Mouse (Mus musculus) neural tube, embryonic 11.5 days (tissue): ENCODE data around the gene D5Ertd579e. TPM values are rescaled to one million over a fixed set of nuclear protein-coding genes. Genes with fewer than 3 reads are reported as not detected.

Experiments
- ATAC-seq: fragments of 200-750 bp; cut with Nextera tagmentation; 2 replicates; pipeline ENCODE4 v1.8.0; 2017; ENCODE audit warnings: moderate number of reproducible peaks, mild to moderate bottlenecking, moderate TSS enrichment, moderate library complexity; ENCODE audit not compliant: insufficient read depth, low FRiP score, low TSS enrichment
- DNase-seq: peaks from one replicate; pipeline ENCODE4 v3.0.0-alpha.2; 2015; ENCODE audit warnings: low spot score
- H3K27ac ChIP-seq: fragments of 300-500 bp; sonication (generic); 2 replicates; pipeline ENCODE4 v1.5.1; 2014; ENCODE audit warnings: low read depth, mild to moderate bottlenecking, low read length
- H3K27me3 ChIP-seq: fragments of 300-500 bp; sonication (generic); 2 replicates; pipeline ENCODE4 v1.6.1; 2014; ENCODE audit warnings: mild to moderate bottlenecking, low read length, mixed read lengths; ENCODE audit not compliant: control insufficient read depth, insufficient read depth
- H3K36me3 ChIP-seq: fragments of 300-500 bp; sonication (generic); 2 replicates; pipeline ENCODE4 v1.6.1; 2014; ENCODE audit warnings: mild to moderate bottlenecking, low read length, moderate library complexity, mixed read lengths; ENCODE audit not compliant: control insufficient read depth, insufficient read depth
- H3K4me1 ChIP-seq: fragments of 300-500 bp; sonication (generic); 2 replicates; pipeline ENCODE4 v1.6.1; 2014; ENCODE audit warnings: low read length, mixed read lengths; ENCODE audit not compliant: control insufficient read depth, insufficient read depth
- H3K4me2 ChIP-seq: fragments of 300-500 bp; sonication (generic); 2 replicates; pipeline ENCODE4 v1.6.1; 2014; ENCODE audit warnings: low read depth, mild to moderate bottlenecking, moderate library complexity
- H3K4me3 ChIP-seq: fragments of 300-500 bp; sonication (generic); 2 replicates; pipeline ENCODE4 v1.5.1; 2014; ENCODE audit warnings: low read depth, low read length
- H3K9ac ChIP-seq: fragments of 300-500 bp; sonication (generic); 2 replicates; pipeline ENCODE4 v1.6.1; 2014; ENCODE audit warnings: mild to moderate bottlenecking, low read length
- H3K9me3 ChIP-seq: fragments of 300-500 bp; sonication (generic); 2 replicates; pipeline ENCODE4 v1.6.1; 2016; ENCODE audit warnings: low read length; ENCODE audit not compliant: control insufficient read depth
- WGBS: fragments of 180-500 bp; shearing (Covaris S2); extraction: QIAGEN DNeasy Blood & Tissue Kit; methylation state at CpG from one replicate; pipeline ENCODE4 v1.1.7; 2014; 5-methylcytosine and 5-hydroxymethylcytosine counted together
- polyA plus RNA-seq: library from polyadenylated mRNA; unstranded; fragments of >200 nt; fragmentation: Nextera tagmentation; extraction: Ambion mirVana; gene quantifications from 2 replicates; pipeline ENCODE4 v1.2.1, GENCODE M21; 2014

D5Ertd579e gene
- polyA plus RNA-seq, 1 experiment from 2014 or later, result 36.4 TPM

DNA sequence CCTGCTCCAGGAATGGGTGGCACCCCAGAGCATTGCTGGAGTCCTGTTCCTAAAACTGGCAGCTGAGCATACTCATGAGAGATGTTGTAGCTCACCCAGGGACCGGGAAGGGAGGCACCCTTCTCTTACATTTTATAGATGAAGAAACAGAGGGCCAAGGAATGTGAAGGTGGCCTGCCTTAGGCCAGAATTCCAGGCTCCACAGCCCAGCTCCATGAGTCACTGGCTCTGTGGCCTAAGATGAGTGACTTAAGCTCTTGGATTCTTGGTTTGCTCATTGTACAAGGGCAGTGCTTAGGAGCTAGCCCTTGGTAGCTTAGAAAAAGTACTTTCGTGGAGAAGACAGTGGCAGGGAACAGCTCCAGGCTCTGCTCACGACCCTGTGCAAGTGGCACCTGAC lies 19.0 kb upstream of the D5Ertd579e start:
- Histone ChIP-seq H3K4me1 (peaks cover 11% of the 10 kb centered on the region; the same call in 1 of the 2 replicates), H3K4me3 (no peak overlapping the region), H3K4me2 (no peak overlapping the region), H3K27ac (no peak overlapping the region), H3K27me3 (no peaks in the 10 kb centered on the region), H3K9ac (no peak overlapping the region), H3K36me3 (no peaks in the 10 kb centered on the region), H3K9me3 (no peaks in the 10 kb centered on the region)
- 65% methylated on average over 3 of the region's 3 CpGs for WGBS
- ATAC-seq (no peak), DNase-seq (no peak)

DNA sequence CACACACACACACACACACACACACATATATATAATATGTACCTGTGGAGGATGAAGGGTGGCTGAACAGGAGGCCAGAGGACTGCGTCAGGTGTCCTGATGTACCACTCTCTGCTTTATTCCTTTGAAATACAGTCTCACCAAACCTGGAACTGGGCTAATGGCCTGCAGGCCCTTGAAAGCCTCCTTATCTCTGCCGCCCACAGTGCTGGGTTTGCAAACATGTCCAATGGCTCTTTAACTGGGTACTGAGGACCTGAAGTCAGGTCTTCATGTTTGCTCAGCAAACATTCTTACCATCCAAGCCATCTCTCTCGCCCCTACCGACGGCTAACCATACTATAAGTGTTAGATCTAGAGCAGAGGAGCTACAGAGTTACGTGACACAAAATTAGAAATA lies 17.9 kb upstream of the D5Ertd579e start:
- H3K4me2 ChIP-seq, result no peak overlapping the region
- WGBS, result 84% methylated on average over 6 of the region's 6 CpGs
- H3K27ac ChIP-seq, result no peak overlapping the region
- H3K9ac ChIP-seq, result no peak overlapping the region
- no peaks in the 10 kb centered on the region for H3K36me3 ChIP-seq
- DNase-seq (no peak), ATAC-seq (no peak)
- no peaks in the 10 kb centered on the region for H3K27me3 ChIP-seq
- H3K4me3 ChIP-seq, result no peak overlapping the region
- H3K4me1 ChIP-seq, result peaks cover 11% of the 10 kb centered on the region; the same call in 1 of the 2 replicates
- H3K9me3 ChIP-seq, result no peaks in the 10 kb centered on the region

DNA sequence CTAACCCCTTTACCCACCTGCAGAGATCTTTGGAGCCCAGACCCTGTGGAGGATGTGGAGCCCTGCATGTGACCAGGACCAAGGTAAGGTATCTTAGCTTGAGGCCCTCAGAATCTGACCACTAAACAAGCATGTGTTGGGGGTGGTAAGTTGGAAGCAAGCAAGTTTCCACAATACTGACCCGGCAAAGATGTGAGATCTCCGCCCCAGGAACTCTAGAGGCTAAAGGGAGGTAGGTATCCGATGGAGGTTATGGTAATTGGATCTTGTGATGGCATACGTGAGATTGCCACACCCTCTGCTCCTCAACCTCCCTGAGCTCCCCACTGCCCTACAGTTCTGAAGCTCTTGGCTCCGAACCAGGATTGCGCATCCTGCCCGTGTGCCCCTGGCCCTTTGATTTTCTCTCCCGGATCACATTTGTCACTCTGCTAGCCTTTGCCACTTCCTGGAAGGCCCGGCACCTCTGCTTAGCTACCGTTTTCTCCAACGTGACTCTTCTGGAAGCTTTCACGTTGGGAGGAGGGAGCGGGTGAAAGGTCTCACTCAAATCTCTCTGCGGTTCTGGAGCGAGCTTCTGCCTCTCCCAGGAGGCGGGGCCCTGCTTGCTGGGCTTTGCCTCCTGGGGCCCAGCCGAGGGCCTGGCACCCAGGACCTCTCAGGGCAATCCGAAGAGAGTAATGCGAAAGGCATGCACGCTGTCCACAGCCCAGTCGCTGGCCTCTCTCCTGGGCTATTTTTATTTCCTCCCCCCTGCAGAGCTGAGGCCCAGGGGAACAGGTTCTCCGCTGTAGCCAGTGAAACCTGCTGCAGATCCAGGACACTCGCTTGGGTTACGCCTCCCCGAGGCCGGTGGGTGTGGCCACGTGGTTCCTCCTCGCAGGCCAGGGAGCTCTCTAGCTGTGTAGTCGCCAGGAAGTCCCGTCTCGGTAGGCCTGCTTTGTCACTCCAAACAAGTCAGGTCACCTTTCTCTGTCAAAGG lies 17.0 kb upstream of the D5Ertd579e start:
- Histone ChIP-seq H3K36me3 (no peaks in the 10 kb centered on the region), H3K4me1 (peaks cover 11% of the 10 kb centered on the region; the same call in 1 of the 2 replicates), H3K27me3 (no peaks in the 10 kb centered on the region), H3K4me3 (peak overlapping the region; percentile 12; the same call in 1 of the 2 replicates), H3K9me3 (no peaks in the 10 kb centered on the region), H3K27ac (no peak overlapping the region), H3K4me2 (peak overlapping the region; percentile 49), H3K9ac (peak overlapping the region; percentile 49)
- DNase-seq (peak; percentile 62), ATAC-seq (no peak)
- WGBS, result 7% methylated on average over 31 of the region's 31 CpGs

DNA sequence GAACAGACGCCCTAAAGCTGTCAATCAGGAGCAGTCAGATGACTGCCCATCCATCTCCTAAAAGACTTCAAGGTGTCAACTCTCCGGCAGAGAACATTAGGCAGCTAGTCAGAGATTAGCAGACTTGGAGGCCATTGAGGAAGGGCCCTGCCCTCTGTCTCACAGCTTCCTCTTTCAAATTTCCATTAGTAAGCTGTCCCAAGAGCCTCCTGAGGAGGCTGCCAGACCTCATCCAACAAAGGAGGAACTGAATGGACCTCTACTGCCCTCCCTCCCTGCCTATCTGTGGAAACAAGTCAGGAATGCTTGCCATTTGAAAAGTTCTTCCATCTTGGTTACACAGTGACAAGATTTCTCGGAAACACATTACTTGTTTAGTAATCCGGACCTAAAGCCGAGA lies 16.0 kb upstream of the D5Ertd579e start:
- peaks cover 11% of the 10 kb centered on the region; the same call in 1 of the 2 replicates for H3K4me1 ChIP-seq
- no peaks in the 10 kb centered on the region for H3K9me3 ChIP-seq
- no peak overlapping the region for H3K9ac ChIP-seq
- no peaks in the 10 kb centered on the region for H3K27me3 ChIP-seq
- no peaks in the 10 kb centered on the region for H3K36me3 ChIP-seq
- no peak for ATAC-seq
- no peak overlapping the region for H3K27ac ChIP-seq
- 45% methylated on average over 5 of the region's 5 CpGs for WGBS
- no peak overlapping the region for H3K4me3 ChIP-seq
- no peak overlapping the region for H3K4me2 ChIP-seq
- DNase-seq, result no peak

DNA sequence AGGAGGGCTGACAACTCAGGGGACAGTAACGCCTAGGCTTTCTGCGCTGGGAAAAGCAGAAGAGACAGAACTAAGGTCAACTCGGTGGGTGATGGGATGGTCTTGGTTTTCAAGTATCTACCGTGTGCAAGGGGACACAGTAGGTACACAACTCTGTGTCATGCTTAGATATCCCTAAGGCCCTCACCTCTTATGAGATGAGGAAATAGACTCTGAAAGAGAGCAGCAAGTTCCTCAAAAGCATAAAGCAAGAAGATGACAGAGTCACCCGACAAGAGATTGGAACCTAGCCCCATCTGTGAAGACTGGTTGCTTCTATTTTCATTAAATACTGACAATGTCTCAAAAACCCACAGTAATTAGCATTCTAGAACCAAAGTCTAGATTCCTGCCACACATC lies 10.0 kb upstream of the D5Ertd579e start:
- 86% methylated on average over 5 of the region's 5 CpGs for WGBS
- no peak overlapping the region for H3K4me3 ChIP-seq
- ATAC-seq (no peak), DNase-seq (no peak)
- H3K27me3 ChIP-seq, result no peaks in the 10 kb centered on the region
- no peaks in the 10 kb centered on the region for H3K9me3 ChIP-seq
- no peaks in the 10 kb centered on the region for H3K36me3 ChIP-seq
- no peak overlapping the region for H3K4me2 ChIP-seq
- H3K9ac ChIP-seq, result no peak overlapping the region
- H3K27ac ChIP-seq, result no peak overlapping the region
- H3K4me1 ChIP-seq, result no peaks in the 10 kb centered on the region

DNA sequence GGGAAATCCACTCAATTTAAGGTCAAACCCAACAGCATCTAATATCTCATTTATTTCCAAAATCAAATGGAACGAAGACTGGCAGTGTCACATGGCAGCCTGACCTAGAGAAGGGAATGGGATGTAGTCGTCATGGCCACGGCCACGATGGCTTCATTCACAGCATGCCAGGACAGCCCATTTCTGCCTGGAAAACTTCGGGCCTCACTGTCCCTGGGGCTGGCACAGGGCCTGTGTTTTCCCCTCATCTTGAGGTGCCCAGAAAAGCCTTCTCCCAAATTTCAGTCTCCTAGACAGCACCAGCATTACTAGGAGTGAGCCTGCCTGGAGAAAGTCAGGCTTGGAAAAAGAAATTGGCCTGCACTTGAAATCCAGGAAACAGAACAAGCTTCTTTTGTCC lies 9.6 kb upstream of the D5Ertd579e start:
- no peak overlapping the region for H3K27ac ChIP-seq
- no peak overlapping the region for H3K4me3 ChIP-seq
- H3K9me3 ChIP-seq, result no peaks in the 10 kb centered on the region
- no peaks in the 10 kb centered on the region for H3K27me3 ChIP-seq
- H3K4me1 ChIP-seq, result no peaks in the 10 kb centered on the region
- no peak overlapping the region for H3K9ac ChIP-seq
- H3K36me3 ChIP-seq, result no peaks in the 10 kb centered on the region
- 78% methylated on average over 5 of the region's 5 CpGs for WGBS
- ATAC-seq (no peak), DNase-seq (no peak)
- no peak overlapping the region for H3K4me2 ChIP-seq

DNA sequence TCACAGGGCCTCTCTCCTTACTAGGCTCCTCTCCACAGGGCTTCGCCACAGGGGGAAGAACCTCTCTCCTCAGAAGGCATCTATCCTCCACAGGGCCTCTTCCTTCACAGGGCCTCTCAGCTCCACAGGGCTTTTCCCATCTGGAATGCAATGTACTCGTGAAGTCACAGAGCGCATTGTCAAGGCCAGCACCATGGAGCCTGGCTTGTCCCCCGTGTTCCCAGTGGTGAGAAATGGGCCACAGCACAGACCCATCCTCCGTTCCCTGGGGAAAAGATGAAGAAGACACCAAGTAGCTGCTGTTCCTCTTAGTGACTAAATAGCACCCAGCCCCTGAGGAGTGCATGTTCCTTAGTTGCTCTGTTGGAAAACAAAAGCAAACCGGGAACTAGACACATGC lies 8.9 kb upstream of the D5Ertd579e start:
- Histone ChIP-seq H3K9me3 (no peaks in the 10 kb centered on the region), H3K4me2 (no peak overlapping the region), H3K9ac (no peak overlapping the region), H3K27ac (no peak overlapping the region), H3K4me1 (no peaks in the 10 kb centered on the region), H3K27me3 (no peaks in the 10 kb centered on the region), H3K36me3 (no peaks in the 10 kb centered on the region), H3K4me3 (no peak overlapping the region)
- WGBS, result 82% methylated on average over 6 of the region's 6 CpGs
- no peak for DNase-seq
- no peak for ATAC-seq

DNA sequence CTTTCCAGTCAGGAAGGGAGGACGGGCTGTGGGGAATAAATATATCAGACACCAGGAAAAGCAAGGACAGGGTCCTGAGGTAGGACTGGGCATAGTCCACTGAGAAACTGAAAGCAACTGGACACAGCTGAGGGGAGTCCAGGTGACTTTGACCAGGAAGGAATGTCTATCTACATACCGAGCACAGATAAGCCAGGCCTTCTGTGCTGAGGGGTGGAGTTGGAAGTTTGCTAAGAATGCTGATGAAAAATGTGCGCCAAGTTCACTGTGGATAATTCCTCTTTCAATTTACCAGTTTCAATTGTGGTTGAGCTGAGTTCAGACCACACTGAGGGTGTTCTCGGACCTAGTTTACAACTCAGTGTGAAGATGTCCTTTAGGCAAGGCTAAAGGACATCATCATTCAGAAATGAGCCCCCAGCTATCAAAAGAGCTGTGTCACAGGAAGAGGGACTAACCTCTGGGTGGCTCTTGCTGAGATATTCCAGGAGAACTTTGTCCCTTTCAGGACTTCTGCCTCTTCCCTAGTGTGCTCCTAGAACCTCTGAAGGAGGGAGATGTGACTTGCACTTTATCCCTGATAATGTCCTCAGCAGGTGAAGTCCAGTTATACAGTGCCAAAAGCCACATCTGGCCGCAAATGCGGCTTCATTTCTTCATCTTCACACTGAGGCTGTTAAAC lies 5.3 kb upstream of the D5Ertd579e start:
- DNase-seq (no peak), ATAC-seq (no peak)
- Histone ChIP-seq H3K4me2 (no peak overlapping the region), H3K9me3 (no peaks in the 10 kb centered on the region), H3K27me3 (no peaks in the 10 kb centered on the region), H3K27ac (no peak overlapping the region), H3K4me3 (no peak overlapping the region), H3K9ac (no peak overlapping the region), H3K36me3 (no peaks in the 10 kb centered on the region), H3K4me1 (no peaks in the 10 kb centered on the region)
- 86% methylated on average over 6 of the region's 6 CpGs for WGBS
